Mouse (Mus musculus) spleen, postnatal 4 days (tissue): ENCODE measurements around the gene Dapk2.
A peak's percentile ranks its signal among the peaks of the same experiment; 100 is the strongest.

Experiments used
- DNase-seq, 2 experiments: peaks; one replicate each; pipeline ENCODE4 v3.0.0; 2022; ENCODE audit warnings: low spot score in 2 of 2

Dapk2 gene

GRCm38 (mm10) chr9:66142265-66142664 lies 15.8 kb upstream of the Dapk2 start:
- no peak for DNase-seq

GRCm38 (mm10) chr9:66144248-66144647 lies 13.8 kb upstream of the Dapk2 start:
- DNase-seq = peak; percentile 72 to 83

GRCm38 (mm10) chr9:66146141-66146540 lies 11.9 kb upstream of the Dapk2 start:
- no peak for DNase-seq

GRCm38 (mm10) chr9:66152011-66152410 lies 6.0 kb upstream of the Dapk2 start:
- no peak for DNase-seq

GRCm38 (mm10) chr9:66153594-66153993 lies 4.4 kb upstream of the Dapk2 start:
- DNase-seq = no peak

GRCm38 (mm10) chr9:66154013-66154412 lies 4.0 kb upstream of the Dapk2 start:
- no peak for DNase-seq

GRCm38 (mm10) chr9:66155534-66155933 lies 2.5 kb upstream of the Dapk2 start:
- DNase-seq = no peak

- peak; percentile 66 to 72 for DNase-seq
These were observed 935 bp downstream of the Dapk2 start for GRCm38 (mm10) chr9:66158885-66159430.

GRCm38 (mm10) chr9:66160155-66160554 lies 2.1 kb downstream of the Dapk2 start:
- peak in 1 of 2 experiments; percentile 44 for DNase-seq

- no peak for DNase-seq
These were observed 5.0 kb downstream of the Dapk2 start for GRCm38 (mm10) chr9:66162995-66163394.

- no peak for DNase-seq
These were observed 9.2 kb downstream of the Dapk2 start for GRCm38 (mm10) chr9:66167222-66167621.

- no peak for DNase-seq
These were observed 10.2 kb downstream of the Dapk2 start for GRCm38 (mm10) chr9:66168233-66168632.

- no peak for DNase-seq
These were observed 12.5 kb downstream of the Dapk2 start for GRCm38 (mm10) chr9:66170506-66170905.

- no peak for DNase-seq
These were observed 13.4 kb downstream of the Dapk2 start for GRCm38 (mm10) chr9:66171275-66171921.

- no peak for DNase-seq
These were observed 15.4 kb downstream of the Dapk2 start for GRCm38 (mm10) chr9:66173316-66173855.

GRCm38 (mm10) chr9:66174985-66175384 lies 17.0 kb downstream of the Dapk2 start:
- no peak for DNase-seq

GRCm38 (mm10) chr9:66177975-66178374 lies 20.0 kb downstream of the Dapk2 start:
- no peak for DNase-seq

- DNase-seq = peak; percentile 75 to 77
These were observed 21.8 kb downstream of the Dapk2 start for GRCm38 (mm10) chr9:66179795-66180194.

GRCm38 (mm10) chr9:66181126-66181825 lies 23.3 kb downstream of the Dapk2 start:
- peak; percentile 67 to 73 for DNase-seq

- peak; percentile 70 to 72 for DNase-seq
These were observed 24.0 kb downstream of the Dapk2 start for GRCm38 (mm10) chr9:66181826-66182678.

GRCm38 (mm10) chr9:66182679-66182993 lies 24.6 kb downstream of the Dapk2 start:
- DNase-seq = peak in 1 of 2 experiments; percentile 35

GRCm38 (mm10) chr9:66183023-66183422 lies 25.0 kb downstream of the Dapk2 start:
- no peak for DNase-seq
